ENCODE assay signal across 8 mouse cellular contexts in genomic region chr9:67213275-67213674, GRCm38 (mm10).
DNase-seq lines count a peak whose midpoint lies in the region; ATAC-seq and TF ChIP-seq lines count a peak whose summit lies in the region.

No protein-coding gene starts in this region.

- 55% methylated on average over 6 of the region's 6 CpGs for WGBS in stomach, embryonic 16.5 days

- DNase-seq in MN1 (ENCODE audit: low spot score), result peak; percentile 73
- DNase-seq in heart, postnatal 10 days, result peak; percentile 91 to 93
- peak; percentile 61 for DNase-seq in layer of hippocampus, adult 9-10 months (ENCODE audit: low spot score)
- DNase-seq in lung, postnatal 10 days, result peak; percentile 91

- H3K4me3 ChIP-seq in bone marrow macrophage, adult 2 months (ENCODE audit: insufficient read depth, low read length), result no peak overlapping the region
- no peak overlapping the region for H3K4me3 ChIP-seq in embryonic fibroblast, embryonic 13.5 days (ENCODE audit: insufficient read depth, low read length)
- H3K4me3 ChIP-seq in stomach, embryonic 16.5 days (replicated peaks; ENCODE audit: low read length), result no peak overlapping the region

- no peak overlapping the region for H3K27ac ChIP-seq in bone marrow macrophage, adult 2 months (ENCODE audit: insufficient read depth, low read depth, low read length)
- peak overlapping the region; percentile 56; the same call in 1 of the 2 replicates for H3K27ac ChIP-seq in embryonic fibroblast, embryonic 13.5 days (ENCODE audit: insufficient read depth, low read length)
- no peak overlapping the region for H3K27ac ChIP-seq in stomach, embryonic 16.5 days (ENCODE audit: low read length)

- H3K27me3 ChIP-seq in stomach, embryonic 16.5 days (ENCODE audit: control insufficient read depth, insufficient read depth, low read length), result no peaks in the 10 kb centered on the region

- TF ChIP-seq POLR2A in bone marrow macrophage, adult 2 months (IDR thresholded peaks at IDR 0.05; ENCODE audit: borderline replicate concordance, low read depth, low read length), result no peak
- no peak for TF ChIP-seq POLR2A in embryonic fibroblast, embryonic 13.5 days (IDR thresholded peaks at IDR 0.05; ENCODE audit: low read depth, low read length)

- no peaks in the 10 kb centered on the region for H3K9me3 ChIP-seq in stomach, embryonic 16.5 days (replicated peaks; ENCODE audit: control insufficient read depth, low read length)

- H3K4me2 ChIP-seq in stomach, embryonic 16.5 days (ENCODE audit: low read depth, low read length), result no peak overlapping the region

- H3K36me3 ChIP-seq in stomach, embryonic 16.5 days (ENCODE audit: control insufficient read depth, insufficient read depth, low read length), result no peaks in the 10 kb centered on the region

- 0 out of 2 replicates have a peak overlapping the region, but pooled peaks have one; percentile 29 for H3K9ac ChIP-seq in stomach, embryonic 16.5 days (ENCODE audit: low read length)

- ATAC-seq in stomach, embryonic 16.5 days (ENCODE audit: insufficient read depth, low FRiP score), result peak; percentile 83; the same call in 1 of the 2 replicates
- no peak for ATAC-seq in megakaryocyte, adult 5-6 weeks (ENCODE audit: poor library complexity, severe bottlenecking)

- peak; percentile 35 for TF ChIP-seq CTCF in bone marrow macrophage, adult 2 months (IDR thresholded peaks at IDR 0.05; ENCODE audit: low read depth, low read length)
- peak; percentile 83 for TF ChIP-seq CTCF in embryonic fibroblast, embryonic 13.5 days (IDR thresholded peaks at IDR 0.05; ENCODE audit: borderline replicate concordance, insufficient read depth, low read length)

- intact Hi-C loops in heart, postnatal 10 days (cut with DNase I), result loop anchor here (1.0 to 5.0 kb wide), 2 partner anchors 51 to 212 kb away; no protein-coding TSS in a partner anchor

- no peaks in the 10 kb centered on the region for H3K4me1 ChIP-seq in bone marrow macrophage, adult 2 months (ENCODE audit: control insufficient read depth, insufficient read depth, low read length)
- H3K4me1 ChIP-seq in embryonic fibroblast, embryonic 13.5 days (ENCODE audit: control insufficient read depth, insufficient read depth, low read length), result peaks cover 25% of the 10 kb centered on the region
- peaks cover 3% of the 10 kb centered on the region; the same call in 1 of the 2 replicates for H3K4me1 ChIP-seq in stomach, embryonic 16.5 days (ENCODE audit: control insufficient read depth, insufficient read depth, low read length)
